Mouse (Mus musculus): ENCODE results near the gene Kdm2b.
A peak's percentile ranks its signal among the peaks of the same experiment; 100 is the strongest.

The Kdm2b gene

GRCm38 (mm10) chr5:122989551-122990330 lies at the start of gene Kdm2b:
Kdm2b (minus strand) TSS chr5:122989823.
- DNase-seq (ENCODE audit: low spot score) = no peak

GRCm38 (mm10) chr5:123039120-123039752 lies 49.6 kb upstream of the Kdm2b start:
- peak; percentile 76 for DNase-seq (ENCODE audit: low spot score)

GRCm38 (mm10) chr5:123038115-123038514 lies 48.5 kb upstream of the Kdm2b start:
- DNase-seq (ENCODE audit: low spot score) = no peak

GRCm38 (mm10) chr5:123035564-123035963 lies 45.9 kb upstream of the Kdm2b start:
- peak; percentile 53 for DNase-seq (ENCODE audit: low spot score)

- no peak for DNase-seq (ENCODE audit: low spot score)
Measured at GRCm38 (mm10) chr5:123035089-123035488, 45.5 kb upstream of the Kdm2b start.

GRCm38 (mm10) chr5:123033646-123034160 lies 44.1 kb upstream of the Kdm2b start:
- DNase-seq (ENCODE audit: low spot score) = no peak

- no peak for DNase-seq (ENCODE audit: low spot score)
Measured at GRCm38 (mm10) chr5:123031312-123031711, 41.7 kb upstream of the Kdm2b start.

- DNase-seq (ENCODE audit: low spot score) = no peak
Measured at GRCm38 (mm10) chr5:123029729-123030128, 40.1 kb upstream of the Kdm2b start.

- no peak for DNase-seq (ENCODE audit: low spot score)
Measured at GRCm38 (mm10) chr5:123027436-123027835, 37.8 kb upstream of the Kdm2b start.

GRCm38 (mm10) chr5:123026414-123026813 lies 36.8 kb upstream of the Kdm2b start:
- DNase-seq (ENCODE audit: low spot score) = no peak

GRCm38 (mm10) chr5:123024965-123025573 lies 35.4 kb upstream of the Kdm2b start:
- no peak for DNase-seq (ENCODE audit: low spot score)

- no peak for DNase-seq (ENCODE audit: low spot score)
Measured at GRCm38 (mm10) chr5:123024312-123024711, 34.7 kb upstream of the Kdm2b start.

GRCm38 (mm10) chr5:123023049-123023448 lies 33.4 kb upstream of the Kdm2b start:
- DNase-seq (ENCODE audit: low spot score) = no peak

- no peak for DNase-seq (ENCODE audit: low spot score)
Measured at GRCm38 (mm10) chr5:123021438-123021837, 31.8 kb upstream of the Kdm2b start.

- DNase-seq (ENCODE audit: low spot score) = no peak
Measured at GRCm38 (mm10) chr5:123020426-123020825, 30.8 kb upstream of the Kdm2b start.

GRCm38 (mm10) chr5:123019336-123020016 lies 29.9 kb upstream of the Kdm2b start:
- DNase-seq (ENCODE audit: low spot score) = no peak

GRCm38 (mm10) chr5:123017504-123017903 lies 27.9 kb upstream of the Kdm2b start:
- no peak for DNase-seq (ENCODE audit: low spot score)

GRCm38 (mm10) chr5:123015915-123016314 lies 26.3 kb upstream of the Kdm2b start:
- DNase-seq (ENCODE audit: low spot score) = peak; percentile 26

GRCm38 (mm10) chr5:123014753-123015701 lies 25.4 kb upstream of the Kdm2b start, which contains the start of gene Orai1:
Orai1 (plus strand) TSS chr5:123015074.
- DNase-seq (ENCODE audit: low spot score) = peak; percentile 99

GRCm38 (mm10) chr5:123013599-123014315 lies 24.1 kb upstream of the Kdm2b start:
- DNase-seq (ENCODE audit: low spot score) = peak; percentile 51
